ENCODE assay signal across 11 mouse cellular contexts in genomic region chr2:51055339-51055738, GRCm38 (mm10).
"Had no signal": no experiment of that assay in that cellular context is flagged by ENCODE, and none has a peak within 500 bp of the region (broad histone marks: within the 10 kb centered on the region; RNA-seq: fewer than 3 reads in every experiment).

No protein-coding gene starts in this region.

- H3K9me3 ChIP-seq: intestine, embryonic 15.5 days; limb, embryonic 15.5 days; liver, embryonic 15.5 days; lung, embryonic 15.5 days; midbrain, embryonic 13.5 days; neural tube, embryonic 15.5 days had no signal

- H3K27ac ChIP-seq: intestine, embryonic 15.5 days; left cerebral cortex, adult 2 months; limb, embryonic 15.5 days; lung, embryonic 15.5 days; midbrain, embryonic 13.5 days; neural tube, embryonic 15.5 days had no signal

- H3K4me2 ChIP-seq: intestine, embryonic 15.5 days; limb, embryonic 15.5 days; liver, embryonic 15.5 days; lung, embryonic 15.5 days; midbrain, embryonic 13.5 days; neural tube, embryonic 15.5 days had no signal

- H3K4me1 ChIP-seq: liver, embryonic 15.5 days; lung, embryonic 15.5 days had no signal

- H3K36me3 ChIP-seq: intestine, embryonic 15.5 days; limb, embryonic 15.5 days; liver, embryonic 15.5 days; lung, embryonic 15.5 days; midbrain, embryonic 13.5 days; neural tube, embryonic 15.5 days had no signal

- H3K4me3 ChIP-seq: intestine, embryonic 15.5 days; left cerebral cortex, adult 2 months; limb, embryonic 15.5 days; liver, embryonic 15.5 days; lung, embryonic 15.5 days; midbrain, embryonic 13.5 days; neural tube, embryonic 15.5 days had no signal

- ATAC-seq: midbrain, embryonic 13.5 days had no signal

- H3K27me3 ChIP-seq: intestine, embryonic 15.5 days; limb, embryonic 15.5 days; liver, embryonic 15.5 days; lung, embryonic 15.5 days; midbrain, embryonic 13.5 days; neural tube, embryonic 15.5 days had no signal

- H3K9ac ChIP-seq: intestine, embryonic 15.5 days; limb, embryonic 15.5 days; liver, embryonic 15.5 days; lung, embryonic 15.5 days; midbrain, embryonic 13.5 days; neural tube, embryonic 15.5 days had no signal

- DNase-seq: lung, postnatal 14 days; right cerebral cortex, adult 18-20 months; right cerebral cortex, postnatal 25 days; thymus, postnatal 4 days had no signal
